Mouse (Mus musculus) liver, embryonic 14.5 days (tissue): Measurements from ENCODE around the gene Bend5.

Source experiments
- CTCF ChIP-seq: IDR thresholded peaks from 2 replicates; pipeline ENCODE4 v1.5.1; 2016; ENCODE audit warnings: antibody characterized with exemption, low read depth, control low read depth
- EP300 ChIP-seq: IDR thresholded peaks from 2 replicates; pipeline ENCODE4 v1.6.1; 2016; ENCODE audit warnings: antibody characterized with exemption, low read depth

DNA sequence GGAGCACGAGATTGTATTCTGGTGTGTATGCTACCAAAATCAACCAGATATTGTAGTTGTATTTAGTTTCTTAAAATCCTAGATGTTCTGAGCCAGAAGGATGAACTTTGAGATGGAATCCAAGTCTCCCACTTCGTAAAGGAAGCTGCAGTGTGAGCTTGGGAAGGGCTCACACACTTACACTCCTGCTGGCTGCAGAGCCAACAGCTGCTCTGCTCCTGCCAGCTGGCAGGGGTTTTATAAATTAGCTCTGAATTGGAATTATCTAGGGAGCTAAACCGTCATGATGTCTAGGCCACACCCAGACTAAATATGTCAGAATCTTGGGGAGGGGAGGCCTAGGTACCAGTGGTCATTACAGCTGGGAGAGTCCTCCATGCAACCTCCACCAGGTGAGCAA, 38.5 kb downstream of the Bend5 start:
- TF ChIP-seq EP300 (no peak), CTCF (no peak)
